Mouse (Mus musculus): ENCODE data around the gene Khdc1a. TPM values are rescaled to one million over a fixed set of nuclear protein-coding genes. Genes with fewer than 3 reads are reported as not detected.
A peak's percentile ranks its signal among the peaks of the same experiment; 100 is the strongest.
"Not testable (repeated sequence)": the region's sequence is repeated elsewhere in the genome, so short reads cannot be mapped to it uniquely, and the experiment has no call there.

Gene Khdc1a
- not detected for total RNA-seq (2022)

DNA sequence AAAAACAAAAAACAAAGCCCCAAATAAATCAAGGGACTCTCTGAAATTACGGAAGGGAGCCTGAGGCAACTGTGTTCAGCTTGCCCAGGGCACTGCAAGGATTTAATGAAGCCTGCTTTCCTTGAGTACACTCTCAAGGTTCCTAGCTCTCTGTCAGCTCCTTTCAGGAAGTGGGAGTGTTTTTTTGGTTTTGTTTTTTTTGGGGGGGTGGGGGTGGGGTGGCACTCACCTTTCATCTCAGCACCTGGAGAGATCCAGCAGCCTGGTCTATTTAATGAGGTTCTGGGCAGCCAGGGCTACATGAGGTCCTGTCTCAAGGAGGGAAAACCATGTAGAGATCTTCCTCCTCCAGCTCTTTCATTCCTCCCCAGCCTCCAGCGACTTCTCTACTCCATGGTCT lies at the start of gene Khdc1a:
Gene Khdc1a, plus strand, starts transcription at position 301 of the 400 bp plus-strand sequence.
- DNase-seq (ENCODE audit: low spot score in 2 of 2), result no peak

- DNase-seq (ENCODE audit: low spot score in 2 of 2), result no peak
These were observed 49.6 kb upstream of the Khdc1a start for GRCm38 (mm10) chr1:21299826-21300225.

DNA sequence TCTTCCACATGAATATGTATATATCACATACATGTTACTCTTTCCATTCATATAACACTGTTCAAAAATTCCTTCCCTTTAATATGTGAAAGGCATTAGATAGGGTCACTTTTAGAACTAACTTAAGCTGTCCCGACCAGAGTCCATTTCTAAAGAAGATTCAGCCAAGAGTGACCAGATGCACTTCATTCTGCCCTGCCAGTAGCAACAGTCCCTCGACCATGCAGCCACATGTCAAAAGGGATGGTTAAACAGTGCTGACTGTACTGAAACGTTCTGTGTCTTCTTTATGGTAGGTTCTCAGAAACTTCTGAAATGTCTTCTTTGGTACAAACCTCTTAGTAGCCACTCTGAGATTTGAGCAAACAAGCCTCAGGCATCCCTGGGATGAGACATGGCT lies 47.8 kb upstream of the Khdc1a start:
- DNase-seq (ENCODE audit: low spot score in 2 of 2), result no peak

DNA sequence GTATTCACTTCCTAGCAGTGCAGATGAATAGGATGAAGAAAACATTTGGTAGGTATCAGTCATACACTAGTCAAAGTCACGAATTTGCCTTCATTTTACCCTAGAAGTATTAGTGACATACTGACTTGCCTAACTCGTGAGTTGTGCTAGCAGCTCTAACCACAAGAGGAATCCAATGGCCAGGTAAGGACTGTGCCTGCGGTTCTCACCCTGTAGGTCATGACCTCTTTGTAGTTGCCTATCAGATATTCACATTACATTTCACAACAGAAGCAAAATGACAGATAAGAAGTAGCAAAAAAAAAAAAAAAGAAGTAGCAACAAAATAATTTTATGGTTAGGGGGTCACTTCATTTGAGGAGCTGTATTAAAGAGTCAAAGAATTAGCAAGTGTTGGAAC lies 45.3 kb upstream of the Khdc1a start:
- no peak for DNase-seq (ENCODE audit: low spot score in 2 of 2)

DNA sequence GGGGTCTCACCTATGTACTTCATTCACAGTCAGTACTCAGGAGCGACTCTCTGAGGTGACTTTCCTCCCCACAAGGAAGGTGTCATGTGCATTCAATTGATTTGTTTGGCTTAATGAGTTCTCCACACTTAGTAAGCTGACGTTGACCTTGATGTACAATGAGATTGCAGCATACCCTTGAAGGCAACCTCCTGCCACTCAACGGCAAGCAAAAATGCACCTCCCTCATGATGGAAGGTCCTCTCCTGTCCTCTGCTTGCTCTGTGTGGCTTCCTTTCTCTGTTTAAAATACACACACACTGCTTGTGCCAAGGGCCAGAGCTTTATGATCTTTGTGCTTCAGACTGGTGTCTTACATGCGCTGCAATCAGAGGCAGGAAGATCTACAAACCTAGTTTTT lies 44.8 kb upstream of the Khdc1a start:
- no peak for DNase-seq (ENCODE audit: low spot score in 2 of 2)

- DNase-seq (ENCODE audit: low spot score in 2 of 2), result no peak
These were observed 44.0 kb upstream of the Khdc1a start for GRCm38 (mm10) chr1:21305443-21305842.

GRCm38 (mm10) chr1:21314336-21314735 lies 35.1 kb upstream of the Khdc1a start:
- no peak for DNase-seq (ENCODE audit: low spot score in 2 of 2)

- no peak for DNase-seq (ENCODE audit: low spot score in 2 of 2)
These were observed 33.7 kb upstream of the Khdc1a start for GRCm38 (mm10) chr1:21315756-21316155.

- no peak for DNase-seq (ENCODE audit: low spot score in 2 of 2)
These were observed 33.1 kb upstream of the Khdc1a start for GRCm38 (mm10) chr1:21316305-21316704.

DNA sequence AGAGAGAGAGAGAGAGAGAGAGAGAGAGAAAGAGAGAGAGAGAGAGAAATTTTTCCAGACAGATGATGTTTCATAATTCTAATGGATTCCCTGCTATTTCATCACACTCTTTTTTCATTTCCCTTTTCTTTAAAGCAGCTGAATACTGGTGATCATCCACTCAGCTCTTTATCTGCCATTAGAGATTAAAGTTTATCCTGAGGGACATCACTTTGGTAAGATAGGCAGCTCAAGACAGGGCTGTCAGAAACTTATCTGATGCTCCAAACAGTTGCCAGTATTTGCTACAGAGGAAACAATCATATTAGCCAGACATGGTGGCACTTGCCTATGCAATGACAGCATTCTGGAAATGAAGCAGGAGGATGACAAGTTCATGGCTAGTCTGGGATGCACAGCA lies 31.2 kb upstream of the Khdc1a start:
- DNase-seq (ENCODE audit: low spot score in 2 of 2), result no peak

DNA sequence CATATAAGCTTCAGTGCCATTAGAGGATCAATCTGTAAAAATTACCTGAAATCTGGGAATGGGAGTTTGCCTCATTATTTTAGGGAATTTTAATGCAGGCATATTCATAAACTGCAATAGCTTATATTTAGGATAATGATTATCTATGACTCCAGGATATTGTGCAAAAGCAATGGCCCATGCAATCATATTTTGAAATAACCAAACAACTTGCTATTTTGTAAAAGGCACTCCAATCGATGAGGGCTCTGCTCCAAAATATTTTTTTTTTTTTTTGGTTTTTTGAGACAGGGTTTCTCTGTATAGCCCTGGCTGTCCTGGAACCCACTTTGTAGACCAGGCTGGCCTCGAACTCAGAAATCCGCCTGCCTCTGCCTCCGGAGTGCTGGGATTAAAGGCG lies 29.2 kb upstream of the Khdc1a start:
- not testable (repeated sequence) for DNase-seq (ENCODE audit: low spot score in 2 of 2)

DNA sequence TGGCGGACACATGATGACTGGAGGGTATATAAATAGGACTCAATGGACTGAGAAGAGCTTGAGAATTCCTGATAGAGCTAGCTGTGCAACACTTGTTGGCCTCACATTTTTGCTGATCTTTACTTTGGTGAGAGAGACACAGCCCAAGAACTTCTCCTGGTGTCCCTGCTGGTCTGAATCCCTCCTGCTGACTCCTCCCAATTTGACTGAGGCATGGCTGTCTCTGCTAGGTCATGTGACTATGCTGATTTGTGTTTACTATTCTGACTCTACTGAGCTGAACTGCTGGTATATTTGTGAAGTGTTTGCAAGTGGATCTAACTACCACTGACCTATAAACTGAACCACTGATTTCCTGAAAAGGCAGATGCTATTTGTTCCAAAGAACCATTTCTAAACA lies 27.8 kb upstream of the Khdc1a start:
- DNase-seq (ENCODE audit: low spot score in 2 of 2), result no peak

DNA sequence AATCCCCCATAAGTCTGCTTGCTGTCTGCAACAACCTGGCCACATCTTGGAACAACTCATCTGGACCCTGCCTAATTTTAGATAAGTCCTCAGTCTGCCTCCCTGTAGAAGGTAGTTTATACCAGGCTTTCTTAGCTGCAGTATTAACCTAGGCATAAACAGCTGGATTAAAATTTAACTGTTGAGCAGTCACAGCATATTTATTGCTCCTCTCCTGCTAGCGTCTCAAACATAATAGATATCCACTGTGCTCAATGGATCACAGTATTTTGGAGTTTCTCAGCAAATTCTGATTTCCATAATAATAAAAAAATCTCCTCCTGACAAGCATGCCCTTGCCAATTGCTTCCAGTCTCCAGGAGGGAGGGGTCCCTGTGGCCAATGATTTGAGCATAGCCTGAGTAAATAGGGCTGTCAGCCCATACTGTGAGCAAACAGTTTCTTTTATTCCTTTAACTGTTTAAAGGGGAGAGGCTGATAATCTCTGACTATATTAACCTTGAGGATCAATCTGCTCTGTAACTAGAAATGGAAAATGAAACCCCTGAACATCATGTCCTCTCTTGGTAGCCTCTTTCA lies 25.4 kb upstream of the Khdc1a start:
- no peak for DNase-seq (ENCODE audit: low spot score in 2 of 2)

GRCm38 (mm10) chr1:21324633-21325032 lies 24.8 kb upstream of the Khdc1a start:
- DNase-seq (ENCODE audit: low spot score in 2 of 2), result no peak

- no peak for DNase-seq (ENCODE audit: low spot score in 2 of 2)
These were observed 22.7 kb upstream of the Khdc1a start for GRCm38 (mm10) chr1:21326733-21327132.

- DNase-seq (ENCODE audit: low spot score in 2 of 2), result not testable (repeated sequence)
These were observed 18.3 kb upstream of the Khdc1a start for GRCm38 (mm10) chr1:21331161-21331560.

DNA sequence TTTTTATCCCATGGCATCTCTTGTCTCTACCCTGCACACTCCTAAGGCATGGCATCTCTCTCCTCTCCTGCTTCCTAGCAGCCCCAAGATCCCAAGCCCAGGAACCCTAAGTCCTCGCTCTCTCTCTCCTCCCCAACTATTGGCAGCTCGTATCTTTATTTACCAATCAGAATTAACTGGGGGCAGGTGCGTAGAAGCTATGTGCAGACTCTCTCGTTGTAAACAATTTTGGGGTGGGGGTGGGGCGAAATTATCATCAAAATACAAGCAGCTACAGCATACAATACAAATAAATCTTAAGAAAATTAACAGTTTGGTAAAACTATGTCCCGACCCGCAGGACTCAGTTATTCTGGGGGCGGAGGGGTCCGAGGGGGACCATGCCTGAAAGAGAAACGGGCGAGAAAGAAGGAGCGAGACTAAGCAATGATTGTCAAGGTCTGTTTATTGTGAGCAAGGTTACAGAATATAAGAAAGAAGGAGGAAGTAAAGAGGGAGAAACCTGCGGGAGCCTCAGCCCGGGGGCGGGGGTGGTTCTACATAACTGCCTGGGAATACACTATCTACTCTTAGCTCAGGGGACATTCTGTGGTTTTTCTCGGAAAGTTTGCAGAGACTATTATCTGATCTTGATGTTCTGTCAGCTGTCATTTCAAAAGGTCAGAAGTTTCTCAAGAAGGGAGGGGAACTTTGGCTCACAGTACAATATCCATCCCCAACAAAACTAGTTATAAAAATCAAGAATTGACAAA lies 16.0 kb upstream of the Khdc1a start:
- no peak for DNase-seq (ENCODE audit: low spot score in 2 of 2)

DNA sequence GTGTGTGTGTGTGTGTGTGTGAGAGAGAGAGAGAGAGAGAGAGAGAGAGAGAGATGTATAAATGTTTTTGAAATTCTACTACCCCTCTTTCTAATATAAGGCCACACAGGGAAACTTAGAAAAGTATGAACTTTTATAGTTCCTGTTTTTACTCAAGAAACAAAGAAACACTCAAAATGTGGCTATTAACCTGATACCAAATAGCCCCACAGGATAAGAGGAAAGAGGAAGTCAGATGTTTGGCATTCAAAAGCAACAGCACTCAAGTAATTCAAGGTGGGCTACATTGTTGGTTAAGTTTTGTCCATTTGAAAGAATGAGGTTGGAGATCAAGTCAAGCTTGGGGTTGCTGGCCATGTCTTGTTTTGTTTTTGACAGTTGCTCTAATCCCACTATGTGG lies 13.6 kb upstream of the Khdc1a start:
- no peak for DNase-seq (ENCODE audit: low spot score in 2 of 2)

DNA sequence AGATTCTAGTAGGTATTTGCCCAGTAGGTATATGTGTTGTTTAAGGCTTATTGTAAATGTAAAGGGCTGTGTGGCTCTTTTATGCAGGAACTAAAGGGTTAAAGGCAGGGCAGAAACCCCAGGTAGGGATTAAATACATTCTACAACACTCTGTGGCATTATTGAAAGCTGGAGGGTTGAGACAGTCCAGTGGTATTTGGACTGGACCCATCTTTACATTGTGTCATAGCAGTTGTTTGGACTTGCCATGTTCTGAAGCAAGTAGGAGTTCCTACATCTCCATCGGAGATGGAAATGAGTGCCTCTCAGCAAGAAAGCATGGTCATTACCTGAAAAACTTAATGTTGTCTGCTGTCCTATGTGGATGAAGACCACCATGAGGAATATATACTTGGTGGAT lies 8.7 kb upstream of the Khdc1a start:
- DNase-seq (ENCODE audit: low spot score in 2 of 2), result no peak

DNA sequence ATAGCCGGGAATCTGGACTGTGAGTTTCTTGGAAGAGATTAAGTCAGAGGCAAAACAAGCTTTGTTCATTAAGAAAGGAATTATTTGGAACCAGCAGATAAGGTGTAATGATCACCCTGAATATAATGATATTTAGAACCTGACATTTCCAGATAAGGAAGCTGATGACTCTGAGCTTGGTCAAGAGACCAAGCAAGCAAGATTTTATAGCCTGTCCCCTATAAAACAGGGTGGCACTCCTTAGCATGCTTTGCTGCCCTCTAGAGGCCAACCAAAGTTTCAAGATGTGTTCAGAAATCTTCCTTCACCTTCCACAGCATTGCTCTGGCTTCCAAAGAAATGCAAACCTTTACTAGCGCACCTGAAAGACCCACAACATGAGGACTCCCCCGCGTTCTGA lies 5.2 kb upstream of the Khdc1a start:
- DNase-seq (ENCODE audit: low spot score in 2 of 2), result peak; percentile 14 to 53

GRCm38 (mm10) chr1:21344752-21345151 lies 4.7 kb upstream of the Khdc1a start:
- not testable (repeated sequence) for DNase-seq (ENCODE audit: low spot score in 2 of 2)

DNA sequence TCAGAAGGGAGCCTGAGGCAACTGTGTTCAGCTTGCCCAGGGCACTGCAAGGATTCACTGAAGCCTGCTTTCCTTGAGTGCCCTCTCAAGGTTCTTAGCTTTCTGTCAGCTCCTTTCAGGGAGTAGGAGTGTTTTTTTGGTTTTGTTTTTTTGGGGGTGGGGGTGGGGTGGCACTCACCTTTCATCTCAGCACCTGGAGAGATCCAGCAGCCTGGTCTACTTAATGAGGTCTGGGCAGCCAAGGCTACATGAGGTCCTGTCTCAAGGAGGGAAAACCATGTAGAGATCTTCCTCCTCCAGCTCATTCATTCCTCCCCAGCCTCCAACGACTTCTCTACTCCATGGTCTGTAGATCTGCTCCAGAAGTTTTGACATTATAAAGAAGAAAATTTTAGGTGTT lies 18.6 kb downstream of the Khdc1a start, which contains the start of gene Khdc1c:
Gene Khdc1c, plus strand, starts transcription at position 301 of the 400 bp plus-strand sequence.
- DNase-seq (ENCODE audit: low spot score in 2 of 2), result not testable (repeated sequence)

DNA sequence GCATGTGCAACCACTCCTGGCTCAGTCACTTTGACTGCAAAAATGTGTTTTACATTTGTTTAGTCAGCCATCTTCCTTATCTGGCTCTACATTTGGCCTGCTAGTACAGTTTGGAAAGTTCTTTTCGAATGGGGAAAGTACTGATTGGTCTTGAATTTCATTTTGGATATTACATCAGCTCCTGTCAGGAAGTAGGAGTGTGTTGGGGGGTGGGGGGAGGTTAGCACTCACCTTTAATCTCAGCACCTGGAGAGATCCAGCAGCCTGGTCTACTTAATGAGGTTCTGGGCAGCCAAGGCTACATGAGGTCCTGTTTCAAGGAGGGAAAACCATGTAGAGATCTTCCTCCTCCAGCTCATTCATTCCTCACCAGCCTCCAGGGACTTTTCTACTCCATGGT lies 33.8 kb downstream of the Khdc1a start, which contains the start of gene Khdc1b:
Gene Khdc1b, plus strand, starts transcription at position 301 of the 400 bp plus-strand sequence.
- no peak for DNase-seq (ENCODE audit: low spot score in 2 of 2)

All from layer of hippocampus, adult 8-10 months (tissue).